Mouse (Mus musculus) heart, postnatal 14 days (tissue): ENCODE measurements at regions not wholly inside any gene's neighbourhood (a gene's known extent, or its start where the extent isn't known, plus 50 kb on each side); places are given as distances from the start of the nearest gene placed in this dataset.

ENCODE experiments used
- DNase-seq, 2 experiments: peaks; one replicate each; pipeline ENCODE4 v3.0.0; 2021 to 2022
- intact Hi-C: fragments of 180-260 bp; cut with DNase I; formaldehyde crosslinking; loops from one replicate; pipeline ENCODE4 v1.15.1; 2025

DNA sequence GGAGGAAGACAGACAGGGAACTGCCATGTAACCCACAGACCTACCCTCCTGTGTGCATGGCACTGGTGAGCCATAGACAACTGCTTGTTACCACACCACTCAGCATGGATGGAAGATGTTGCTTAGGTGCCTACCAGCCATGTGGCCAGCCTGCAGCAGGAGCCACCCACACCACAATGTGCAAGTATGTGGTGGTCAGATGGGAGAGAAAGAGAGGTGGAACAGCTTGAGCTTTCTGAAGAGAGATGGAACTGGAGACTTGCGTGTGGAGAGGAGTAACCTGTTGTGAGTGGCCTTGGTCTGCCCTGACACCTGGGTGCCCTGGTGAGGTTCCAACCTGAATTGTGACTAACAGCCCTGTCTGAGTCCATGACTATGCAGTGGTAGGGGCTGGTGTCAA is 50.4 kb upstream of the Nkx2-2 start:
- intact Hi-C loops, result no loop called here
- DNase-seq, result no peak
